Mouse (Mus musculus) liver, embryonic 11.5 days (tissue): ENCODE measurements around the gene Myo10. TPM values are rescaled to one million over a fixed set of nuclear protein-coding genes. Genes with fewer than 3 reads are reported as not detected.

Experiments used
- ATAC-seq: fragments of 200-750 bp; cut with Nextera tagmentation; replicated peaks from 2 replicates; pipeline ENCODE4 v1.8.0; 2017; ENCODE audit warnings: moderate number of reproducible peaks, mild to moderate bottlenecking, moderate TSS enrichment, moderate library complexity; ENCODE audit not compliant: low FRiP score
- DNase-seq: peaks from one replicate; pipeline ENCODE4 v3.0.0-alpha.2; 2017; ENCODE audit warnings: low spot score
- H3K27ac ChIP-seq: fragments of 300-500 bp; sonication (generic); 2 replicates; pipeline ENCODE4 v1.5.1; 2014; ENCODE audit warnings: mild to moderate bottlenecking, low read depth, low read length, control low read depth
- H3K27me3 ChIP-seq: fragments of 300-500 bp; sonication (generic); replicated peaks from 2 replicates; pipeline ENCODE4 v1.6.1; 2014; ENCODE audit warnings: low read length, mixed read lengths; ENCODE audit not compliant: control insufficient read depth, insufficient read depth
- H3K36me3 ChIP-seq: fragments of 300-500 bp; sonication (generic); 2 replicates; pipeline ENCODE4 v1.6.1; 2014; ENCODE audit warnings: mild to moderate bottlenecking, low read length, moderate library complexity, mixed read lengths; ENCODE audit not compliant: control insufficient read depth, insufficient read depth
- H3K4me1 ChIP-seq: fragments of 300-500 bp; sonication (generic); replicated peaks from 2 replicates; pipeline ENCODE4 v1.6.1; 2014; ENCODE audit warnings: low read length, mixed read lengths; ENCODE audit not compliant: control insufficient read depth, insufficient read depth
- H3K4me2 ChIP-seq: fragments of 300-500 bp; sonication (generic); 2 replicates; pipeline ENCODE4 v1.6.1; 2014; ENCODE audit warnings: mild to moderate bottlenecking, control low read depth, moderate library complexity
- H3K4me3 ChIP-seq: fragments of 300-500 bp; sonication (generic); 2 replicates; pipeline ENCODE4 v1.5.1; 2014; ENCODE audit warnings: low read depth, low read length, control low read depth
- H3K9ac ChIP-seq: fragments of 300-500 bp; sonication (generic); 2 replicates; pipeline ENCODE4 v1.6.1; 2014; ENCODE audit warnings: low read depth, low read length, control low read depth
- H3K9me3 ChIP-seq: fragments of 300-500 bp; sonication (generic); 2 replicates; pipeline ENCODE4 v1.6.1; 2016; ENCODE audit warnings: low read length, inconsistent platforms, mixed read lengths; ENCODE audit not compliant: control insufficient read depth
- WGBS: fragments of 180-500 bp; shearing (Covaris S2); extraction: QIAGEN DNeasy Blood & Tissue Kit; methylation state at CpG from one replicate; pipeline ENCODE4 v1.1.7; 2014; 5-methylcytosine and 5-hydroxymethylcytosine counted together
- polyA plus RNA-seq: library from polyadenylated mRNA; unstranded; fragments of >200 nt; fragmentation: Nextera tagmentation; extraction: Ambion mirVana; gene quantifications from 2 replicates; pipeline ENCODE4 v1.2.1, GENCODE M21; 2014

Gene Myo10
- polyA plus RNA-seq, 1 experiment from 2014 or later = 16.3 TPM

DNA sequence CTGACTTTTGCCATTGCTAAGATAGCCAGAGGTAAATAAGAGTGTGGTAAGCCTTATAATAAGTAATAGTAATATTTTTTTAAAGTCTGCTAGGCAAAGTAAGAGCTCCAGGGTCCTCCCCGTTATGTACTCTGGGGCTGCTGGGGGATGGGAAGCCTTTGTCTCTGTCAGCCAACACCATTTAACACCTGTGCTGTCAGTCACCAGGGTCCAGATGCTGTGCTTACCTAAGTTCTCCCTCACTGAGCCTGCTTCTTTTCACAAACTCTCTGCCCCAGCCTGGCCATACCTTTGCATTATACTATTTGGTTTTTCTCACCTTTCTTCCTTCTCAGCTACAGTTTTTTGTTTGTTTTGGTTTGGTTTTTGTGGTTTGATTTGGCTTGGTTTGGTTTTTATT lies 175.6 kb downstream of the Myo10 start:
- Histone ChIP-seq H3K9me3 (no peaks in the 10 kb centered on the region), H3K27ac (no peak overlapping the region), H3K4me1 (no peaks in the 10 kb centered on the region), H3K36me3 (peaks cover 21% of the 10 kb centered on the region; the same call in 1 of the 2 replicates), H3K4me2 (no peak overlapping the region), H3K9ac (no peak overlapping the region), H3K27me3 (no peaks in the 10 kb centered on the region), H3K4me3 (no peak overlapping the region)
- no peak for DNase-seq
- 79% methylated on average over 1 of the region's 1 CpGs for WGBS
- no peak for ATAC-seq

DNA sequence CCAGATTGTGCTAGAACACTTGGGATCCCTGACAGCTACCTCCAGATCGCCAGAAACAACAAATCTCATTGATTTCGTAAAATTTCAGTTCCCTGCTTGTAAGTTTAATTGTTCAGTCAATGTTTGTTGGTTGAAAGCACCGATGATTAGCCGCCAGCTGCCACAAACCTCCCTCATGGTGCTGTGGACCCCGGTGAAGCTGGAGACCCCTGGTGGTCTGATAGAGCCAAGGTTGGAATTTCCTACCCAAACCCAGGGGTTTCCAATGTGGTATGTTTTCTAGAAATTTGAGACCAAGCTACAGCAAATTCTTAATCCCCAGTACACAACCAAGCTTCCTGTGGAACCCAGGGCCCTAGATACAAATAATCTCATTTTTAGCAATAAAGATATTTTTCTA lies 179.4 kb downstream of the Myo10 start:
- Histone ChIP-seq H3K4me1 (no peaks in the 10 kb centered on the region), H3K27ac (no peak overlapping the region), H3K27me3 (no peaks in the 10 kb centered on the region), H3K9me3 (no peaks in the 10 kb centered on the region), H3K4me2 (no peak overlapping the region), H3K4me3 (no peak overlapping the region), H3K36me3 (peaks cover 14% of the 10 kb centered on the region; the same call in 1 of the 2 replicates), H3K9ac (no peak overlapping the region)
- DNase-seq (no peak), ATAC-seq (no peak)
- 87% methylated on average over 5 of the region's 5 CpGs for WGBS

DNA sequence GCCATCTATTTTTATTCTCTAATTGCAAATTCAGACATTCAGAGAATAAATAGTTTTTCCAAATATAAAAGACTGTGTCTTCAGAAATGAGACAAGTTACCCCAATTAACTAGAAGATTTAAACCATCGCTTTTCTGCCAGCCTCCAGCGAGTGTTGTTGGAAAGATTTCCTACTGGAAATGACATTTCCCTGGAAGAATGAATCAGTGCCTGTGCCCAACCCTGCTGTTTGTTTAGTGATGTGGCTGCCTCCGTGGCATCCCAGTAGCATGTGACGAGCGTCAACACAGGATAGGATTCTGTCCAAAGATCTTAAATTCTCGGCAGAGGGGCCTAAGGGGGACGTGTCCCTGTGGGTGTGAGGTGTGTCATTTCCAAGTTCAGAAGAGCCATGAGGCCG lies 179.9 kb downstream of the Myo10 start:
- Histone ChIP-seq H3K4me2 (no peak overlapping the region), H3K9me3 (no peaks in the 10 kb centered on the region), H3K4me1 (no peaks in the 10 kb centered on the region), H3K27me3 (no peaks in the 10 kb centered on the region), H3K9ac (no peak overlapping the region), H3K27ac (no peak overlapping the region), H3K4me3 (no peak overlapping the region), H3K36me3 (peaks cover 14% of the 10 kb centered on the region; the same call in 1 of the 2 replicates)
- ATAC-seq (no peak), DNase-seq (no peak)
- 89% methylated on average over 8 of the region's 8 CpGs for WGBS

DNA sequence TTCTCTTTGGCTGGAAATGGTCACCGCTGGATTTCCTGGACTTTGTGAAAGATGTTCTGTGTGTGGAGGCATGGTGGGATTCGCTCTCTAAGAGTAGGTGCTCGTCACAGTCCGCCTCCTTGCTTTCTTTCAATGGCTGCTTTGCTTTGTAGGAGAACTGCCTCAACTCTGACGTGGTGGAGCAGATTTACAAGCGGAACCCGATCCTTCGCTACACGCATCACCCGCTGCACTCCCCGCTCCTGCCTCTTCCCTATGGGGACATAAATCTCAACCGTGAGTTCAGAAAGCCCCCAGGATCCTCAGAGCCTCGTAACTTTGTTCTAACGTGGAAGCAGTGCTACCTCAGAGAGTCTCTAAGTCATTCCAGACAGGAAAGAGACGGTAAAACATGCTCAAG lies 180.8 kb downstream of the Myo10 start:
- Histone ChIP-seq H3K36me3 (peaks cover 14% of the 10 kb centered on the region; the same call in 1 of the 2 replicates), H3K27me3 (no peaks in the 10 kb centered on the region), H3K4me1 (no peaks in the 10 kb centered on the region), H3K4me3 (no peak overlapping the region), H3K9ac (no peak overlapping the region), H3K9me3 (no peaks in the 10 kb centered on the region), H3K27ac (no peak overlapping the region), H3K4me2 (no peak overlapping the region)
- DNase-seq = no peak
- ATAC-seq = no peak
- WGBS = 90% methylated on average over 15 of the region's 15 CpGs

DNA sequence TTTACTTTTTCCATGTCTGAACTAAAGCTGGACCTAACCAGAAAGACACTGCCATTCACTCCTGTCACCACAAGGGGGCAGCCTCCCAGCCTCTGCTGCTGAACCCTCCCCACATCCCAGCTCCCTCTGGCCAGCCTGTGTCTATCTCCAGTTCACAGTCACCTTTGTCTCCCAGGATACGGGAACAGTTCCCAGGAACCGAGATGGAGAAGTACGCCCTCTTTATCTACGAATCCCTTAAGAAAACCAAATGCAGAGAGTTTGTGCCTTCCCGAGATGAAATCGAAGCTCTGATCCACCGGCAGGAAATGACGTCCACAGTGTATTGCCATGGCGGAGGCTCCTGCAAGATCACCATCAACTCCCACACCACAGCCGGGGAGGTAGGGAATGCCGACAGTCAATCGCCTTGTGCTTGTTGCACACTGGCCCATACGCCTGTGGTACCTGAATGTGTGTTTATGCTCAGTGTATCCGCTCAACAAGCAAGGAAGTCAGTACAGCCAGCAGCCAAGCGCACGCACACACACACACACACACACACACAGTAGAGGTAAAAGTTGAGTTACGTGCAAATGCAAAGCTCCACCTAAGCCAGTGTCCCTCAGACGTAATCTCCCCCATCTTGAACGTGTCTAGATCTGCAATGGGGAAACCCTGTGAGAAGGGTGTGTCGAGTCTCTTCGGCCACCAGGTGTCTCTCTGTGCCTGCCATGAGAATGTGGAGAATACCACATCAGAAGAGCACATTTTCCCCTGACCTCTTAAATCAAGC lies 183.2 kb downstream of the Myo10 start:
- no peaks in the 10 kb centered on the region for H3K9me3 ChIP-seq
- no peak overlapping the region for H3K27ac ChIP-seq
- peaks cover 16% of the 10 kb centered on the region; the same call in 1 of the 2 replicates for H3K36me3 ChIP-seq
- no peaks in the 10 kb centered on the region for H3K4me1 ChIP-seq
- ATAC-seq (no peak; the same call in 1 of the 2 replicates), DNase-seq (peak; percentile 42)
- H3K27me3 ChIP-seq = no peaks in the 10 kb centered on the region
- no peak overlapping the region for H3K9ac ChIP-seq
- no peak overlapping the region for H3K4me3 ChIP-seq
- H3K4me2 ChIP-seq = no peak overlapping the region
- 86% methylated on average over 21 of the region's 21 CpGs for WGBS

DNA sequence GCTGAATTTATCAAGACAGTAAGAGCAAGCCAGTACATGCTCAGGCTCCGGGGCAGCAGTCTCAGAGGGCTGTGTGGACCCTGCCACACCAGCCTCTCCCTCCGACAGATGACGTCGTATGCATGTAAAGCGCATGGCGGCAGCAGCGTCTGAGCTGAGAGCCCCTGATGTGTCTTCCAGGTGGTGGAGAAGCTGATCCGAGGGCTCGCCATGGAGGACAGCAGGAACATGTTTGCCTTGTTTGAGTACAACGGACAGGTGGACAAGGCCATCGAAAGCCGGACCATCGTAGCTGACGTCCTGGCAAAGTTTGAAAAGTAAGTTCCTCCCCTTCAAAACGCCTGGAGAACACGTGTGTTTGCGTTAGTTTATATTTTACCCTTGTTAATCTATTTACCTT lies 184.0 kb downstream of the Myo10 start:
- 93% methylated on average over 17 of the region's 17 CpGs for WGBS
- ATAC-seq (no peak), DNase-seq (no peak)
- no peak overlapping the region for H3K9ac ChIP-seq
- H3K36me3 ChIP-seq = peaks cover 10% of the 10 kb centered on the region; the same call in 1 of the 2 replicates
- H3K27ac ChIP-seq = no peak overlapping the region
- no peaks in the 10 kb centered on the region for H3K27me3 ChIP-seq
- no peaks in the 10 kb centered on the region for H3K4me1 ChIP-seq
- H3K4me2 ChIP-seq = no peak overlapping the region
- no peaks in the 10 kb centered on the region for H3K9me3 ChIP-seq
- H3K4me3 ChIP-seq = no peak overlapping the region

DNA sequence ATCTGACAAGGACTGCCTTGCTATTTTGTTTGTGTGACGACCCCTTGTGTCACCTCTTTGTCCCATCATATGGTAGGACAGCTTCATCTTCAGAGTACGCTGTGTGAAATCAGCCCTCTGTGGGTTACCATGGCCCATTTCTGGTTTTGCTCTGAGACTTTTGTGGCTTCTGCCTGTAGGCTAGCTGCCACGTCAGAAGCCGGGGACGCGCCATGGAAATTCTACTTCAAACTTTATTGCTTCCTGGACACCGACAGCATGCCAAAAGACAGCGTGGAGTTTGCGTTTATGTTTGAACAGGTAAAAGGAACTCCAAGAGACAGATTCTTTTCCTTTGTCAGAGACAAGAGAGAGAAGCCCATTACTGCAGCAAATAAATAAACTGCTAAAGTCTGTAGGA lies 184.6 kb downstream of the Myo10 start:
- H3K9ac ChIP-seq = no peak overlapping the region
- no peak overlapping the region for H3K4me2 ChIP-seq
- no peak overlapping the region for H3K27ac ChIP-seq
- peaks cover 10% of the 10 kb centered on the region; the same call in 1 of the 2 replicates for H3K36me3 ChIP-seq
- no peaks in the 10 kb centered on the region for H3K4me1 ChIP-seq
- no peak for DNase-seq
- H3K27me3 ChIP-seq = no peaks in the 10 kb centered on the region
- no peaks in the 10 kb centered on the region for H3K9me3 ChIP-seq
- WGBS = 94% methylated on average over 9 of the region's 9 CpGs
- H3K4me3 ChIP-seq = no peak overlapping the region
- no peak for ATAC-seq

DNA sequence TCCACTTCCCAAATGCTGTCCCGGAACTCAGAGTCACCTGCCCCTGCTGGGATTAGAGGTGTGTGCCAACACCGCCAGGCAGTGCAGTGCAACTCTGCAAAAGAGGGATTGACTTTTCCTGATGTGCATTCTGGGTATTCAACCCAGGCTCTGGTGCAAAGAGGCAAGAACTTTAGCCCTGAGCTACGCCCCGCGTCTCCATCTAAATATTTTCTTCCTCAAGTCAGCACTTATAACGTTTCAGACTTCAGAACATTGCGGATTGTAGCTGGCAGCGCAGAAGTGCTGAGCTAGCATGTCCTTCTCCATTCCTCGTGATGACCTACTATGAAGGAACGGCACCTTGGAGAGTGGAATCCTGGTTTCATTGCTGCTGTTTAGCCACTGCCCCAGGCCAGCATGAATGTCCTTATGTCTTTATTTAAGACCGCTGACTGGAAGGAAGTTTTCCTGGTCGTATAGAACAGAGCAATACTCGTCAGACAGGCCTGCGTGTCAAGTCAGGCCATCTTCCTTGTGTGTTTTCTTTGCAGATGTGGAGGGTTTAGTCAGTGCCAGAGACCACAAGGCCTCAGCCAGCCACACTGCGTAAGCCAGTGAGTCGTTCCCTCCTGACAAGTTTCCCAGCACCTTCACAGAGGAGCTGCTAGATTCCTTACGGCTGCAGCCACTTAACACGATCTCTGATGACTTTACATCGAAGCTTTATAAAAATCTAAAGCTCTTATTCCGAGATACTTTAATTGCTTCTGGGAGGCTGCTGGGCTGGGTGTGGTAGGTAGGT lies 186.5 kb downstream of the Myo10 start:
- no peak overlapping the region for H3K4me2 ChIP-seq
- no peak overlapping the region for H3K4me3 ChIP-seq
- no peak overlapping the region for H3K27ac ChIP-seq
- no peaks in the 10 kb centered on the region for H3K27me3 ChIP-seq
- no peak for ATAC-seq
- H3K9me3 ChIP-seq = no peaks in the 10 kb centered on the region
- no peak overlapping the region for H3K9ac ChIP-seq
- H3K36me3 ChIP-seq = peaks cover 10% of the 10 kb centered on the region; the same call in 1 of the 2 replicates
- no peaks in the 10 kb centered on the region; the same call in 1 of the 2 replicates for H3K4me1 ChIP-seq
- WGBS = 91% methylated on average over 20 of the region's 20 CpGs
- DNase-seq = no peak
